Mouse (Mus musculus): ENCODE results near the gene Exd2. TPM values are rescaled to one million over a fixed set of nuclear protein-coding genes. Genes with fewer than 3 reads are reported as not detected.

Gene Exd2
- total RNA-seq (2021) (10 to 100 TPM; 12.9 to 16.8 TPM), polyA plus RNA-seq (2012; rRNA removed) (10.2 and 16.4 TPM in 2 replicates)
- long read RNA-seq, transcript Exd2-201 (9 exons, 3,310 nt): major isoform, 15 of 19 reads
- long read RNA-seq, partial matches to known transcripts: 2 of 19 reads
- long read RNA-seq, other reads (novel, unspliced or antisense): 2 of 19 reads

GRCm38 (mm10) chr12:80462942-80463651 lies at the start of gene Exd2:
Exd2 (plus strand) TSS chr12:80463095.
- peak within 1 kb of the TSS; percentile 58 for H3K9ac ChIP-seq (ENCODE audit: low read depth, low read length)
- no peaks in the 10 kb centered on the region for H3K4me1 ChIP-seq (ENCODE audit: control insufficient read depth, insufficient read depth, low read length)
- WGBS: under 1% methylated on average over 45 of the region's 45 CpGs
- intact Hi-C loops (cut with DNase I): loop anchor here (1.0 kb wide), 1 partner anchor 27 kb away; the partner anchor contains the start of gene Dcaf5
- H3K4me3 ChIP-seq: peak within 1 kb of the TSS; percentile 94
- peak within 1 kb of the TSS; percentile 91 for H3K27ac ChIP-seq
- no peaks in the 10 kb centered on the region for H3K27me3 ChIP-seq (ENCODE audit: control insufficient read depth, insufficient read depth, low read length)
- peak; percentile 91 to 92 for DNase-seq
- no peaks in the 10 kb centered on the region for H3K36me3 ChIP-seq (ENCODE audit: control insufficient read depth, insufficient read depth, low read length)
- H3K79me2 ChIP-seq (replicated peaks; ENCODE audit: control insufficient read depth, insufficient read depth, low read length): 0 out of 2 replicates have a peak, but pooled peaks cover 1% of the 10 kb centered on the region
- TF ChIP-seq CTCF (IDR thresholded peaks at IDR 0.05): peak; percentile 47
- TF ChIP-seq POLR2A (IDR thresholded peaks at IDR 0.05; ENCODE audit: insufficient read depth, low read depth, low read length): no peak; the same call in 1 of the 2 replicates
- TF ChIP-seq EP300 (IDR thresholded peaks at IDR 0.05; ENCODE audit: insufficient read depth, low read depth, low read length): 0 out of 2 replicates have a peak, but pooled peaks have one; percentile 8

GRCm38 (mm10) chr12:80415100-80415499 lies 47.8 kb upstream of the Exd2 start:
- 94% methylated on average over 2 of the region's 2 CpGs for WGBS
- Histone ChIP-seq H3K79me2 (replicated peaks; ENCODE audit: control insufficient read depth, insufficient read depth, low read length) (no peaks in the 10 kb centered on the region), H3K27me3 (ENCODE audit: control insufficient read depth, insufficient read depth, low read length) (no peaks in the 10 kb centered on the region), H3K4me1 (ENCODE audit: control insufficient read depth, insufficient read depth, low read length) (no peaks in the 10 kb centered on the region), H3K9ac (ENCODE audit: low read depth, low read length) (no peak overlapping the region), H3K4me3 (no peak overlapping the region), H3K36me3 (ENCODE audit: control insufficient read depth, insufficient read depth, low read length) (peaks cover 2% of the 10 kb centered on the region; the same call in 1 of the 2 replicates), H3K27ac (no peak overlapping the region)
- intact Hi-C loops (cut with DNase I): no loop called here
- no peak for DNase-seq
- TF ChIP-seq CTCF (IDR thresholded peaks at IDR 0.05) (no peak), EP300 (IDR thresholded peaks at IDR 0.05; ENCODE audit: insufficient read depth, low read depth, low read length) (no peak), POLR2A (IDR thresholded peaks at IDR 0.05; ENCODE audit: insufficient read depth, low read depth, low read length) (no peak)

GRCm38 (mm10) chr12:80427683-80428082 lies 35.2 kb upstream of the Exd2 start:
- Histone ChIP-seq H3K4me3 (no peak overlapping the region), H3K79me2 (replicated peaks; ENCODE audit: control insufficient read depth, insufficient read depth, low read length) (peaks cover 5% of the 10 kb centered on the region), H3K27me3 (ENCODE audit: control insufficient read depth, insufficient read depth, low read length) (no peaks in the 10 kb centered on the region), H3K36me3 (ENCODE audit: control insufficient read depth, insufficient read depth, low read length) (peaks cover 11% of the 10 kb centered on the region), H3K9ac (ENCODE audit: low read depth, low read length) (peak overlapping the region; percentile 35; the same call in 1 of the 2 replicates), H3K27ac (peak overlapping the region; percentile 77), H3K4me1 (ENCODE audit: control insufficient read depth, insufficient read depth, low read length) (peaks cover 6% of the 10 kb centered on the region)
- 45% methylated on average over 3 of the region's 3 CpGs for WGBS
- 0 out of 2 replicates have a peak, but pooled peaks have one; percentile 38 for TF ChIP-seq EP300 (IDR thresholded peaks at IDR 0.05; ENCODE audit: insufficient read depth, low read depth, low read length)
- TF ChIP-seq POLR2A (IDR thresholded peaks at IDR 0.05; ENCODE audit: insufficient read depth, low read depth, low read length): no peak
- peak in 1 of 2 experiments; percentile 22 for DNase-seq
- intact Hi-C loops (cut with DNase I): no loop called here

GRCm38 (mm10) chr12:80433266-80433665 lies 29.6 kb upstream of the Exd2 start:
- H3K4me3 ChIP-seq: no peak overlapping the region
- peak in 1 of 2 experiments; percentile 22 for DNase-seq
- peaks cover 12% of the 10 kb centered on the region for H3K36me3 ChIP-seq (ENCODE audit: control insufficient read depth, insufficient read depth, low read length)
- WGBS: 22% methylated on average over 4 of the region's 4 CpGs
- peak overlapping the region; percentile 8 for H3K27ac ChIP-seq
- intact Hi-C loops (cut with DNase I): no loop called here
- H3K9ac ChIP-seq (ENCODE audit: low read depth, low read length): no peak overlapping the region
- no peaks in the 10 kb centered on the region for H3K27me3 ChIP-seq (ENCODE audit: control insufficient read depth, insufficient read depth, low read length)
- peaks cover 8% of the 10 kb centered on the region for H3K4me1 ChIP-seq (ENCODE audit: control insufficient read depth, insufficient read depth, low read length)
- H3K79me2 ChIP-seq (replicated peaks; ENCODE audit: control insufficient read depth, insufficient read depth, low read length): peaks cover 8% of the 10 kb centered on the region; the same call in 1 of the 2 replicates
- TF ChIP-seq EP300 (IDR thresholded peaks at IDR 0.05; ENCODE audit: insufficient read depth, low read depth, low read length) (no peak), CTCF (IDR thresholded peaks at IDR 0.05) (no peak), POLR2A (IDR thresholded peaks at IDR 0.05; ENCODE audit: insufficient read depth, low read depth, low read length) (no peak)

- Histone ChIP-seq H3K9ac (ENCODE audit: low read depth, low read length) (peak overlapping the region; percentile 89; the same call in 1 of the 2 replicates), H3K4me1 (ENCODE audit: control insufficient read depth, insufficient read depth, low read length) (peaks cover 5% of the 10 kb centered on the region), H3K79me2 (replicated peaks; ENCODE audit: control insufficient read depth, insufficient read depth, low read length) (peaks cover 6% of the 10 kb centered on the region; the same call in 1 of the 2 replicates), H3K36me3 (ENCODE audit: control insufficient read depth, insufficient read depth, low read length) (peaks cover 9% of the 10 kb centered on the region), H3K27ac (peak overlapping the region; percentile 84), H3K4me3 (peak overlapping the region; percentile 96), H3K27me3 (ENCODE audit: control insufficient read depth, insufficient read depth, low read length) (no peaks in the 10 kb centered on the region)
- DNase-seq: no peak
- WGBS: 3% methylated on average over 10 of the region's 10 CpGs
- no peak for TF ChIP-seq CTCF (IDR thresholded peaks at IDR 0.05)
- intact Hi-C loops (cut with DNase I): no loop called here
These were observed 28.3 kb upstream of the Exd2 start for GRCm38 (mm10) chr12:80434601-80434960.
